Mouse (Mus musculus) mammary gland, adult 2 months (tissue): Measurements from ENCODE around the gene Krtap9-3. TPM values are rescaled to one million over a fixed set of nuclear protein-coding genes. Genes with fewer than 3 reads are reported as not detected.

Experiments used
- polyA plus RNA-seq: library from polyadenylated mRNA; depleted of rRNA; stranded (reverse); fragments of >200 nt; gene quantifications from 2 replicates; pipeline ENCODE4 v1.2.3, GENCODE M21; 2012; ENCODE audit warnings: low replicate concordance; rRNA removed

The Krtap9-3 gene
- polyA plus RNA-seq: not detected in 2 replicates

DNA sequence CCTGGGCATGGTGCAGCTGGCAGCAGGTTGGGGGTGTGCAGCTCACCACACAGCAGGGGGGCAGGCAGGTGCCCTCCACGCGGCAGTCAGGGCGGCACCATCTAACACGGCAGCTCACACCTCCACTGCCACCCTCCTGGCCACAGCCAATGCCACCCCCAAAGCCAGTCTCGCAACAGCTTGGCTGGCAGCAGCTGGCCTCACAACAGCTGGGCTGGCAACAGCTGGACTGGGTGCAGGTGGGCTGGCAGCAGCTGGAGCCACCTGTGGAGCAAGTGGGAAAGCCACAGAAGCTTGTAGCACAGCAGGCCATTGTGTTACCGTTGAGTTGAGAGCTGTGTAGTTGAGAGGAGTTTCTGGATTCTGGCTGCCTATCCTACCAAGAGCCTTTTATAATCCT is at the start of gene Krtap9-3:
TSS of gene Krtap9-3 (minus strand) at position 364 of the 400 bp plus-strand sequence.

DNA sequence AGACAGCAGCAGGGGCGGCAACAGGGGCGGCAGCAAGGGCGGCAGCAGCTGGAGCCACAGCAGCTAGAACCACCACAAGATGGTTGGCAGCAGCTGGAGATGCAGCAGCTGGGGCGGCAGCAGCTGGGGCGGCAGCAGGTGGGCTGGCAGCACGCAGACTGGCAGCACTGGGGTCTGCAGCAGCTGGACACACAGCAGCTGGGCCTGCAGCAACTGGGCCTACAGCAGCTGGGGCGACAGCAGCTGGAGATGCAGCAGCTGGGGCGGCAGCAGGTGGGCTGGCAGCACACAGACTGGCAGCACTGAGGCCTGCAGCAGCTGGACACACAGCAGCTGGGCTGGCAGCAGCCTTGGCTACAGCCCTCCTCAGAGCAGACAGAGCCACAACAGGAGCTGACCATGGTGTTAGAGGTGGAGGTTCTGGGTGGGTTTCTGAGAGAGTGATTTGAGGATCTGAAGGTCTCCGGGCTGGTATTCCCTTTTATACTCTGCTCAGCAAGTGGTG is 45.8 kb upstream of the Krtap9-3 start, which contains the start of gene Krtap4-7:
TSS of gene Krtap4-7 (minus strand) at position 455 of the 505 bp plus-strand sequence.

DNA sequence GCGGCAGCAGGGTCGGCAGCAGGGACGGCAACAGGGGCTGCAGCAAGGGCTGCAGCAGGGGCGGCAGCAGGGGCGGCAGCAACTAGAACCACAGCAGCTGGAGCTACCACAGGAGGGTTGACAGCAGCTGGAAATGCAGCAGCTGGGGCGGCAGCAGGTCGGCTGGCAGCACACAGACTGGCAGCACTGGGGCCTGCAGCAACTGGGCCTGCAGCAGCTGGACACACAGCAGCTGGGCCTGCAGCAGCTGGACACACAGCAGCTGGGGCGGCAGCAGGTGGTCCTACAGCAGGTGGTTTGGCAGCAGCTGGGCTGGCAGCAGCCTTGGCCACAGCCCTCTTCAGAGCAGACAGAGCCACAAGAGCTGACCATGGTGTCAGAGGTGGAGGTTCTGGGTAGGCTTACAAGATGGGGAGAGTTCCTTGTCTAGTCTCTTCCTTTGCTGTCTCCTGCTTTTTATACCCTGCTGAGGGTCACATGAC is 36.8 kb upstream of the Krtap9-3 start, which contains the start of gene Krtap4-2:
TSS of gene Krtap4-2 (minus strand) at position 432 of the 482 bp plus-strand sequence.

DNA sequence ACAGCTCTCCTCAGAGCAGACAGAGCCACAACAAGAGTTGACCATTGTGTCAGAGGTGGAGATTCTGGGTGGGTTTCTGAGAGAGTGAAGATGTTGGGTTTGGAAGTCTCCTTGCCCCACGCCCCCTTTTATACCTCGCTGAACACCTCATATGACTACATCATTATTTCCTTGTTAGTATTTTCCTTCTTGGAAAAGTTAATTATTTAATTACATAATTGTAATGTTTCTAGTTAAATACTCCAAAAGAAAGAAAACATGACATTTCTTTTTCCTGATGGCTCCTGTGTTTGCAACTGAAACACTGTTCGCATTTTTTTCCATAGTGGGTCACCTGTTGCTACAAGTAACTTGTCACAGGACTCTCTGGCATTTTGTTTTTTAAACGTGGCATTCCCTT is 30.2 kb upstream of the Krtap9-3 start, which contains the start of gene Krtap4-1:
TSS of gene Krtap4-1 (minus strand) at position 101 of the 400 bp plus-strand sequence.

DNA sequence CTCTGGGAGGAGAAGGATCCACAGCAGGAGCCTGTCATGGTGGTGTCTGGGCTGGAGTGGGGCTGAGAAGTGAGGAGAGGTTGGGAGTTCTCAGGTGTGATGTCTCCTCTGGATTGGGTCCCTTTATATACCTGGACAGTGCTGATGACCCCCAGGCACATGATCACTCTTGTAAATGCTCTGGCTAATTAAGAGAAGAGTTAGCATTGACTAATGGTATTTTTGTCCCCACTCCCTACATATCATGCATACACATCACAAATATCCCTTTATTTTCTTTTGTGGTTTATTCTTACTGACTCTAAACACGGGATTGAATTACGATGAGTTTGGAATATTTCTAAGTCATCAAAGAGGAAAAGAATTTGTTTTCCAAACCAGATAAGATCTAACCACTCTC is 22.4 kb upstream of the Krtap9-3 start, which contains the start of gene Gm11562:
TSS of gene Gm11562 (minus strand) at position 101 of the 400 bp plus-strand sequence.

DNA sequence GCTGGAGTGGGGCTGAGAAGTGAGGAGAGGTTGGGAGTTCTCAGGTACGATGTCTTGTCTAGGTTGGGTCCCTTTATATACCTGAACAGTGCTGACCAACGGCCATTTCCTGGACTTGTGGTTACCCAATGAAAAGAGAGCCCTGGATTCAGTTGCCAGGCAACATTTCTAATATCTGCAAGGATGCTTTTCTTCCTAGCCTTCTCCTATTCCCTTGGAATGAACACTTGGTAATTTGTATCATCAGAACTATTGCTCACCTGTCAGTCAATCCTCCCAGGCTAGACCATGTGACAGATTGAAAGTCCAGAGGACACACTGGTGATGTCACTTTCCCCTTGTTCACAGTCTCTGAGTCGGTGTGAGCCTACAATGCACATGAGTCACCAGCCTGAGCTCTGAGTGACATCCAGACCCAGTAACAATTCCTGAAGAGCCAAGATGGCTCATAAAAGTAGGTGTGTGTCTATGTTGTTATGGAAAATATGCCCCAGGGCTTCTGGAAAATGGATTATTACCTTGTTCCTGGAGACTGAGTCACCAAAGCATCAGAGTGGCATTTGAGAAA is 17.0 kb upstream of the Krtap9-3 start, which contains the start of gene Krtap2-4:
TSS of gene Krtap2-4 (minus strand) at position 51 of the 568 bp plus-strand sequence.

DNA sequence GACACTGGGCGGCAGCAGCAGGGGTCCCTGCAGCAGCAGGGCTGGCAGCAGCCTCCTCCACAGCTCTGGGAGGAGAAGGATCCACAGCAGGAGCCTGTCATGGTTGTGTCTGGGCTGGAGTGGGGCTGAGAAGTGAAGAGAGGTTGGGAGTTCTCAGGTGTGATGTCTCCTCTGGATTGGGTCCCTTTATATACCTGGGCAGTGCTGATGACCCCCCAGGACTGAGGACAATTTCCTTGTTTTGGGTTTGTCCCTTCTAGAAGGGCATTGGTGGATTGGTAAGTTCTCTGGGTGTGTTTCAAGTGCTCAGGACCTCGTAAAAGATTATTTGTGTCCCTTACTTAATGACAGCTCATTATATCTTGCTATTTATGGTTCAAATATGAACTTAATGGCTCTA is 12.2 kb upstream of the Krtap9-3 start, which contains the start of gene Gm11937:
TSS of gene Gm11937 (minus strand) at position 101 of the 400 bp plus-strand sequence.

DNA sequence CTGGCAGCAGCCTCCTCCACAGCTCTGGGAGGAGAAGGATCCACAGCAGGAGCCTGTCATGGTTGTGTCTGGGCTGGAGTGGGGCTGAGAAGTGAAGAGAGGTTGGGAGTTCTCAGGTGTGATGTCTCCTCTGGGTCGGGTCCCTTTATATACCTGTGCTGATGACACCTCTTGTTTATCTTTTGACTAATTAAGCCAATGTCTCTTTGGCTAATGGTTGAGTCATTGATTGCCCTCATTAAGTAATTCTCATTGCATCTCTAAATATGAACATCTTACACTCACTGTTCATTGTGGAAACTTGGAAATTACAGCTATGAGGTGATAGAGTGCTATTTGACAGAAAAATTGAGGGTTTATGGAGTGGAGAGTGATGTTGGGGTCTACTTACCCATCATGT is 5.3 kb upstream of the Krtap9-3 start, which contains the start of gene Gm11938:
TSS of gene Gm11938 (minus strand) at position 101 of the 400 bp plus-strand sequence.

DNA sequence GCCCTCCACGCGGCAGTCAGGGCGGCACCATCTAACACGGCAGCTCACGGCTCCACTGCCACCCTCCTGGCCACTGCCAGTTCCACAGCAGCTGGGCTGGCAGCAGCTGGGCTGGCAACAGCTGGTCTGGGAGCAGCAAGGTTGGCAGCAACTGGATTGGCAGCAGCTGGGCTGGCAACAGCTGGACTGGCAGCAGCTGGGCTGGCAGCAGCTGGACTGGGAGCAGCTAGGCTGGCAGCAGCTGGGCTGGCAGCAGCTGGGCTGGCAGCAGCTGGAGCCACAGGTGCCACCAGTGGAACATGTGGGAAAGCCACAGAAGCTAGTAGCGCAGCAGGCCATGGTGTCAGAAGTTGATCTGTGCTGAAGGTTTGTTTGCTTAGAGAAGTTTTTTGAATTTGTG is 6.9 kb downstream of the Krtap9-3 start, which contains the start of gene Krtap1-3:
TSS of gene Krtap1-3 (minus strand) at position 359 of the 400 bp plus-strand sequence.

DNA sequence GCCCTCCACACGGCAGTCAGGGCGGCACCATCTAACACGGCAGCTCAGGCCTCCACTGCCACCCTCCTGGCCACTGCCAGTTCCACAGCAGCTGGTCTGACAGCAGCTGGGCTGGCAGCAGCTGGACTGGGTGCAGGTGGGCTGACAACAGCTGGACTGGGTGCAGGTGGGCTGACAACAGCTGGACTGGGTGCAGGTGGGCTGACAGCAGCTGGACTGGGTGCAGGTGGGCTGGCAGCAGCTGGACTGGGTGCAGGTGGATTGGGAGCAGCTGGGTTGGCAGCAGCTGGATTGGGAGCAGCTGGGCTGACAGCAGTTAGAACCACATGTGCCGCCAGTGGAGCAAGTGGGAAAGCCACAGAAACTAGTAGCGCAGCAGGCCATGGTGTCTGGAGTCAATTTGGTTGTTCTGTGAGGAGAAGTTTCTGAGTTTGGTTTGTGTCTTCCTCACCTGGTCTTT is 14.6 kb downstream of the Krtap9-3 start, which contains the start of gene Krtap1-4:
TSS of gene Krtap1-4 (minus strand) at position 410 of the 460 bp plus-strand sequence.

DNA sequence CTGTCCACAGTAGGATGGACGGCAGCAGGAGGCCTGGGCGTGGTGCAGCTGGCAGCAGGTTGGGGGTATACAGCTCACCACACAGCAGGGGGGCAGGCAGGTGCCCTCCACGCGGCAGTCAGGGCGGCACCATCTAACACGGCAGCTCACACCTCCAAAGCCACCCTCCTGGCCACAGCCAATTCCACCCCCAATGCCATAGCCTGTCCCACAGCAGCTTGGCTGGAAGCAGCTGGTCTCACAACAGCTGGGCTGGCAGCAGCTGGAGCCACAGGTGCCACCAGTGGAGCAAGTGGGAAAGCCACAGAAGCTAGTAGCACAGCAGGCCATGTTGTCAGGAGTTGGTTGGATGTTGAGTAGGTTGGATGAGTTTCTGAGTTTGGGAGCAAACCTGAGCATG is 17.3 kb downstream of the Krtap9-3 start, which contains the start of gene Krtap1-5:
TSS of gene Krtap1-5 (minus strand) at position 381 of the 400 bp plus-strand sequence.

DNA sequence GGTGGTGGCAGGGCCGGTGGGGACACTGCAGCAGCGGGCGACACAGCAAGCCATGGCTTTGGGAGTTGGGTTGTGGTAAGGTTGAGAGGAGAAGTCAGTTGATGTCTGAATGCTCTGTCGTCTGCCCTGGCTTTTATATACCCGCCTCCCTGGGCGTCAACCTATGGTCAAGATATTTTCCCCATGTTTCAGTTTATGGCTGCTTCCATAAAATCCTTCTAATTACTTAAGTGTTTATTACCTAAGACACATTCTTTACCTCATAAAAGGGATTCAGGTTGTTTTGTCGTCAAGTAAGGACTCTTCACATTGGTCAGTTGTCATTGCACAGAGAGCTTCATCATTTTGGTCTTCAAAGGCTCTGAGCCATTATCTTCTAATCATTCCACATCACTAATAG is 31.4 kb downstream of the Krtap9-3 start, which contains the start of gene Krtap3-1:
TSS of gene Krtap3-1 (minus strand) at position 101 of the 400 bp plus-strand sequence.

DNA sequence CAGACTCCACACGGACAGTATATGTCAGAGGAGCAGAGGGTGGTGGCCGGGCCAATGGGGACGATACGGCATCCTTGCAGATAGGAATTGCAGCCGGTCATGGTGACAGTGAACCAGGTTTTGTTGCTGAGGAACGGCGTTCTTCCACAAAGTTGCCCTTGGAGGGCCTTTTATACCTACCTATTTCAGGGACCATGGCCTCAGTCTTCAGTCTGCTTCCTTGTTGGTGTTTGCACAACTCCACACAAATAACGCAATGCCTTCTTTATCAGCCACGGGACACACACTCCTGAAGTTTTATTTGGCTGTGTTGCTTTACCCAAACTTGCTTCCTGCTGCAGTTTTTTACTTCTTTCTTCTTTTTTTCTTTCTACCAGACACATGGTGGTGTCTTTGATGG is 38.5 kb downstream of the Krtap9-3 start, which contains the start of gene Gm11939:
TSS of gene Gm11939 (minus strand) at position 101 of the 400 bp plus-strand sequence.

DNA sequence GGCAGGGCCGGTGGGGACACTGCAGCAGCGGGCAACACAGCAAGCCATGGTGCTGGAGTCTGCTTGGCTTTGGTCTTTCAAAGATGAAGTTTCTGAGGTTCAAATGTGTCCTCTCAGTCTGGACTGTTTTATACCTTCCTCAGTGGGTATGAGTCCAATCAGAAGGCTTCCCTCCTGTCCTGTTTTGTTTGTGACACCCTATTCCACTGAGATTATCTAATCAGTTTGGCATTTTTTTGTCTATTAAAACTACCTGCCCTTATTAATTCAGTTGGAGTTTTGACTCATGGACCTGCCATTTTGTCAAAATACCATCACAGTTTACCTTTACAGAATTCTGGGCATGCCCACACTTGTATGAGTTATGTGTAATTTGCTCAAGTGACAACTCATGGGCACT is 41.2 kb downstream of the Krtap9-3 start, which contains the start of gene Krtap3-2:
TSS of gene Krtap3-2 (minus strand) at position 101 of the 400 bp plus-strand sequence.

DNA sequence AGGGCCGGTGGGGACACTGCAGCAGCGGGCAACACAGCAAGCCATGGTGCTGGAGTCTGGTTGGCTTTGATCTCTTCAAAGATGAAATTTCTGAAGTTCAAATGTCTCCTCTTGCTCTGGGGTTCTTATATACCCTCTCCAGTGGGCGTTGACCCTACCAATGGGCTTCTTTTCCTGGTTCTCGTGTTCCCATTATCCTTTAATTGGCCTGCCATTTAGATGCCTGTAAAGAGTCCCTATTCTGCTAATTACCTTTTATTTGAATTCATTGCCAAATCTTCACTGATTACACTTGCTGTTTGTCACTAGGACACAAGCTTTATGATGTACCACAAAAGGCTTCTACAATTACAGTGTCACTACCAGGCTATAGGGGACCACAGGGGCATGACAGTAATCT is 47.1 kb downstream of the Krtap9-3 start, which contains the start of gene Krtap3-3:
TSS of gene Krtap3-3 (minus strand) at position 101 of the 400 bp plus-strand sequence.

Other genes starting within 250 kb of the Krtap9-3 start
- not detected in 2 replicates for gene Krt27, start 247.0 kb downstream of the Krtap9-3 start, polyA plus RNA-seq
- not detected in 2 replicates for gene Krt28, start 223.2 kb downstream of the Krtap9-3 start, polyA plus RNA-seq
- gene Krt10, start 208.7 kb downstream of the Krtap9-3 start, polyA plus RNA-seq: 2.3 and 24.1 TPM in 2 replicates
- not detected in 2 replicates for gene Krt12, start 175.8 kb downstream of the Krtap9-3 start, polyA plus RNA-seq
- gene Krt20, start 160.0 kb downstream of the Krtap9-3 start, polyA plus RNA-seq: 0.13 and 0.25 TPM in 2 replicates
- gene Krt23, start 105.0 kb downstream of the Krtap9-3 start, polyA plus RNA-seq: 2.8 and 3.9 TPM in 2 replicates
- not detected in 2 replicates for gene Krt39, start 76.8 kb downstream of the Krtap9-3 start, polyA plus RNA-seq
- not detected in 2 replicates for gene Krt40, start 54.9 kb downstream of the Krtap9-3 start, polyA plus RNA-seq
- gene Krtap3-3, start 47.2 kb downstream of the Krtap9-3 start, polyA plus RNA-seq: not detected in 2 replicates
- 0.43 and 2.2 TPM in 2 replicates for gene Krtap3-2, start 41.3 kb downstream of the Krtap9-3 start, polyA plus RNA-seq
- gene Gm11939, start 38.6 kb downstream of the Krtap9-3 start, polyA plus RNA-seq: not detected in 2 replicates
- not detected in 2 replicates for gene Krtap3-1, start 31.5 kb downstream of the Krtap9-3 start, polyA plus RNA-seq
- not detected in 2 replicates for gene Krtap1-5, start 17.1 kb downstream of the Krtap9-3 start, polyA plus RNA-seq
- not detected in 2 replicates for gene Krtap1-4, start 14.5 kb downstream of the Krtap9-3 start, polyA plus RNA-seq
- gene Krtap1-3, start 6.8 kb downstream of the Krtap9-3 start, polyA plus RNA-seq: not detected in 2 replicates
- not detected in 2 replicates for gene Gm11938, start 5.2 kb upstream of the Krtap9-3 start, polyA plus RNA-seq
- gene Gm11937, start 12.1 kb upstream of the Krtap9-3 start, polyA plus RNA-seq: not detected in 2 replicates
- not detected in 2 replicates for gene Krtap2-4, start 16.7 kb upstream of the Krtap9-3 start, polyA plus RNA-seq
- gene Gm11562, start 22.3 kb upstream of the Krtap9-3 start, polyA plus RNA-seq: not detected in 2 replicates
- not detected in 2 replicates for gene Krtap4-1, start 30.1 kb upstream of the Krtap9-3 start, polyA plus RNA-seq
- not detected in 2 replicates for gene Krtap4-2, start 37.0 kb upstream of the Krtap9-3 start, polyA plus RNA-seq
- not detected in 2 replicates for gene Krtap4-7, start 46.0 kb upstream of the Krtap9-3 start, polyA plus RNA-seq
- gene Gm11555, start 52.1 kb upstream of the Krtap9-3 start, polyA plus RNA-seq: not detected in 2 replicates
- gene Gm11563, start 60.9 kb upstream of the Krtap9-3 start, polyA plus RNA-seq: not detected in 2 replicates
- gene Krtap4-6, start 67.9 kb upstream of the Krtap9-3 start, polyA plus RNA-seq: not detected in 2 replicates
- gene Gm14190, start 92.6 kb upstream of the Krtap9-3 start, polyA plus RNA-seq: not detected in 2 replicates
- not detected in 2 replicates for gene Gm14180, start 136.2 kb upstream of the Krtap9-3 start, polyA plus RNA-seq
- gene Gm11595, start 174.8 kb upstream of the Krtap9-3 start, polyA plus RNA-seq: not detected in 2 replicates
- gene Krtap4-8, start 182.6 kb upstream of the Krtap9-3 start, polyA plus RNA-seq: not detected in 2 replicates
- gene Krtap4-9, start 187.1 kb upstream of the Krtap9-3 start, polyA plus RNA-seq: not detected in 2 replicates
- not detected in 2 replicates for gene Gm11596, start 195.4 kb upstream of the Krtap9-3 start, polyA plus RNA-seq
- gene Gm11569, start 200.8 kb upstream of the Krtap9-3 start, polyA plus RNA-seq: not detected in 2 replicates
- not detected in 2 replicates for gene Gm11554, start 206.3 kb upstream of the Krtap9-3 start, polyA plus RNA-seq
- gene Krtap4-13, start 211.8 kb upstream of the Krtap9-3 start, polyA plus RNA-seq: not detected in 2 replicates
- not detected in 2 replicates for gene Gm11564, start 217.6 kb upstream of the Krtap9-3 start, polyA plus RNA-seq
- not detected in 2 replicates for gene 2300003K06Rik, start 240.0 kb upstream of the Krtap9-3 start, polyA plus RNA-seq